Mouse (Mus musculus) forebrain, embryonic 10.5 days (tissue): Measurements from ENCODE around the gene Zfp128. TPM values are rescaled to one million over a fixed set of nuclear protein-coding genes. Genes with fewer than 3 reads are reported as not detected.
"Not testable (repeated sequence)": the region's sequence is repeated elsewhere in the genome, so short reads cannot be mapped to it uniquely, and the experiment has no call there.

Experiments used
- DNase-seq: peaks from one replicate; pipeline ENCODE4 v3.0.0-alpha.2; 2017; ENCODE audit warnings: low spot score; ENCODE audit errors: extremely low spot score
- H3K27ac ChIP-seq: fragments of 300-500 bp; sonication (generic); 2 replicates; pipeline ENCODE4 v1.5.1; 2016; ENCODE audit warnings: mild to moderate bottlenecking
- H3K27me3 ChIP-seq: fragments of 300-500 bp; sonication (generic); 2 replicates; pipeline ENCODE4 v1.6.1; 2016; ENCODE audit warnings: mild to moderate bottlenecking; ENCODE audit not compliant: poor library complexity, severe bottlenecking
- H3K36me3 ChIP-seq: fragments of 300-500 bp; sonication (generic); replicated peaks from 2 replicates; pipeline ENCODE4 v1.6.1; 2016; ENCODE audit warnings: mild to moderate bottlenecking, moderate library complexity
- H3K4me1 ChIP-seq: fragments of 300-500 bp; sonication (generic); 2 replicates; pipeline ENCODE4 v1.6.1; 2016
- H3K4me3 ChIP-seq: fragments of 300-500 bp; sonication (generic); 2 replicates; pipeline ENCODE4 v1.5.1; 2016; ENCODE audit warnings: mild to moderate bottlenecking, moderate library complexity
- H3K9me3 ChIP-seq: fragments of 300-500 bp; sonication (generic); 2 replicates; pipeline ENCODE4 v1.6.1; 2016; ENCODE audit warnings: mild to moderate bottlenecking, moderate library complexity
- WGBS: fragments of 180-500 bp; shearing (Covaris S2); methylation state at CpG from one replicate; pipeline ENCODE4 v1.1.7; 2016; 5-methylcytosine and 5-hydroxymethylcytosine counted together
- polyA plus RNA-seq: library from polyadenylated mRNA; unstranded; fragments of >200 nt; fragmentation: Nextera tagmentation; extraction: Ambion mirVana; gene quantifications from 2 replicates; pipeline ENCODE4 v1.2.1, GENCODE M21; 2016

The Zfp128 gene
- polyA plus RNA-seq: 4.4 and 5.1 TPM in 2 replicates

GRCm38 (mm10) chr7:12880911-12881660 lies at the start of gene Zfp128:
TSS of gene Zfp128 (plus strand) at chr7:12881177.
- Histone ChIP-seq H3K27ac (peak within 1 kb of the TSS; percentile 87), H3K4me3 (peak within 1 kb of the TSS; percentile 71), H3K36me3 (peaks cover 27% of the 10 kb centered on the region), H3K27me3 (no peaks in the 10 kb centered on the region), H3K9me3 (0 out of 2 replicates have a peak, but pooled peaks cover under 1% of the 10 kb centered on the region), H3K4me1 (peaks cover 12% of the 10 kb centered on the region)
- 2% methylated on average over 35 of the region's 35 CpGs for WGBS
- peak; percentile 94 for DNase-seq

- DNase-seq: peak; percentile 89
- WGBS: 3% methylated on average over 47 of the region's 47 CpGs
- Histone ChIP-seq H3K27ac (peak within 1 kb of the TSS; percentile 91), H3K36me3 (peaks cover 37% of the 10 kb centered on the region), H3K4me3 (peak within 1 kb of the TSS; percentile 57), H3K9me3 (peaks cover 48% of the 10 kb centered on the region), H3K27me3 (no peaks in the 10 kb centered on the region), H3K4me1 (peaks cover 10% of the 10 kb centered on the region; the same call in 1 of the 2 replicates)
These were observed 46.5 kb upstream of the Zfp128 start, which contains the start of gene Zfp110 for GRCm38 (mm10) chr7:12834162-12835120. TSS of gene Zfp110 (plus strand) at chr7:12834761.

GRCm38 (mm10) chr7:12835193-12835671 lies 45.7 kb upstream of the Zfp128 start:
- peak overlapping the region; percentile 57 for H3K4me3 ChIP-seq
- DNase-seq: no peak
- no peaks in the 10 kb centered on the region for H3K27me3 ChIP-seq
- H3K27ac ChIP-seq: peak overlapping the region; percentile 91
- peaks cover 45% of the 10 kb centered on the region for H3K36me3 ChIP-seq
- WGBS: 44% methylated on average over 13 of the region's 13 CpGs
- H3K9me3 ChIP-seq: peaks cover 54% of the 10 kb centered on the region
- peaks cover 10% of the 10 kb centered on the region; the same call in 1 of the 2 replicates for H3K4me1 ChIP-seq

- peaks cover 10% of the 10 kb centered on the region; the same call in 1 of the 2 replicates for H3K4me1 ChIP-seq
- WGBS: 94% methylated on average over 4 of the region's 4 CpGs
- no peak overlapping the region for H3K27ac ChIP-seq
- H3K9me3 ChIP-seq: peaks cover 59% of the 10 kb centered on the region
- no peaks in the 10 kb centered on the region for H3K27me3 ChIP-seq
- peak overlapping the region; percentile 57 for H3K4me3 ChIP-seq
- H3K36me3 ChIP-seq: peaks cover 50% of the 10 kb centered on the region
- no peak for DNase-seq
These were observed 45.2 kb upstream of the Zfp128 start for GRCm38 (mm10) chr7:12835779-12836178.

GRCm38 (mm10) chr7:12874301-12874700 lies 6.7 kb upstream of the Zfp128 start:
- Histone ChIP-seq H3K4me3 (no peak overlapping the region), H3K4me1 (no peaks in the 10 kb centered on the region), H3K27ac (no peak overlapping the region), H3K36me3 (no peaks in the 10 kb centered on the region), H3K27me3 (no peaks in the 10 kb centered on the region), H3K9me3 (peaks cover 12% of the 10 kb centered on the region)
- DNase-seq: no peak
- 23% methylated on average over 3 of the region's 3 CpGs for WGBS

- Histone ChIP-seq H3K9me3 (0 out of 2 replicates have a peak, but pooled peaks cover 4% of the 10 kb centered on the region), H3K27me3 (no peaks in the 10 kb centered on the region), H3K4me1 (peaks cover 12% of the 10 kb centered on the region), H3K36me3 (peaks cover 17% of the 10 kb centered on the region), H3K27ac (no peak overlapping the region), H3K4me3 (0 out of 2 replicates have a peak overlapping the region, but pooled peaks have one; percentile 71)
- DNase-seq: no peak
These were observed 941 bp upstream of the Zfp128 start for GRCm38 (mm10) chr7:12880036-12880435.

GRCm38 (mm10) chr7:12880497-12880896 lies 480 bp upstream of the Zfp128 start:
- H3K4me1 ChIP-seq: peaks cover 12% of the 10 kb centered on the region
- not testable (repeated sequence) for DNase-seq, H3K27me3 ChIP-seq, H3K9me3 ChIP-seq
- peaks cover 21% of the 10 kb centered on the region for H3K36me3 ChIP-seq
- WGBS: 49% methylated on average over 8 of the region's 8 CpGs
- H3K27ac ChIP-seq: peak overlapping the region; percentile 87
- H3K4me3 ChIP-seq: peak overlapping the region; percentile 71

GRCm38 (mm10) chr7:12886563-12887266 lies 5.7 kb downstream of the Zfp128 start:
- DNase-seq: no peak
- H3K27ac ChIP-seq: no peak overlapping the region
- H3K9me3 ChIP-seq: no peaks in the 10 kb centered on the region
- H3K27me3 ChIP-seq: no peaks in the 10 kb centered on the region
- peaks cover 8% of the 10 kb centered on the region for H3K4me1 ChIP-seq
- WGBS: 91% methylated on average over 12 of the region's 12 CpGs
- no peak overlapping the region for H3K4me3 ChIP-seq
- peaks cover 82% of the 10 kb centered on the region for H3K36me3 ChIP-seq

- DNase-seq: no peak
- Histone ChIP-seq H3K4me3 (no peak overlapping the region), H3K4me1 (no peaks in the 10 kb centered on the region; the same call in 1 of the 2 replicates), H3K27me3 (no peaks in the 10 kb centered on the region), H3K9me3 (no peaks in the 10 kb centered on the region), H3K36me3 (peaks cover 87% of the 10 kb centered on the region), H3K27ac (no peak overlapping the region)
- WGBS: 92% methylated on average over 5 of the region's 5 CpGs
These were observed 6.6 kb downstream of the Zfp128 start for GRCm38 (mm10) chr7:12887585-12887984.

- Histone ChIP-seq H3K4me3 (no peak overlapping the region), H3K36me3 (peaks cover 61% of the 10 kb centered on the region), H3K27ac (no peak overlapping the region), H3K9me3 (no peaks in the 10 kb centered on the region), H3K4me1 (no peaks in the 10 kb centered on the region), H3K27me3 (no peaks in the 10 kb centered on the region)
- WGBS: 90% methylated on average over 14 of the region's 14 CpGs
- no peak for DNase-seq
These were observed 10.0 kb downstream of the Zfp128 start for GRCm38 (mm10) chr7:12890928-12891327.

- no peaks in the 10 kb centered on the region for H3K27me3 ChIP-seq
- no peak overlapping the region for H3K4me3 ChIP-seq
- DNase-seq: no peak
- no peak overlapping the region for H3K27ac ChIP-seq
- H3K9me3 ChIP-seq: no peaks in the 10 kb centered on the region
- no peaks in the 10 kb centered on the region for H3K4me1 ChIP-seq
- whole genome bisulfite sequencing: 80% methylated on average over 1 of the region's 1 CpGs
- H3K36me3 ChIP-seq: peaks cover 57% of the 10 kb centered on the region
These were observed 10.4 kb downstream of the Zfp128 start for GRCm38 (mm10) chr7:12891334-12891733.
